ENCODE assay signal across 7 mouse cellular contexts in genomic region chr2:132879261-132880044, GRCm38 (mm10). TPM values are rescaled to one million over a fixed set of nuclear protein-coding genes. Genes with fewer than 3 reads are reported as not detected.
DNase-seq lines count a peak whose midpoint lies in the region; ATAC-seq and TF ChIP-seq lines count a peak whose summit lies in the region.

No protein-coding gene starts in this region.

- no peaks in the 10 kb centered on the region for H3K36me3 ChIP-seq in forebrain, embryonic 12.5 days (replicated peaks)

- ATAC-seq in forebrain, embryonic 12.5 days (ENCODE audit: low FRiP score), result peak; percentile 70

- H3K4me2 ChIP-seq in forebrain, embryonic 12.5 days, result peak overlapping the region; percentile 97

- whole genome bisulfite sequencing in forebrain, embryonic 12.5 days, result under 1% methylated on average over 58 of the region's 58 CpGs

- peak; percentile 19 for DNase-seq in ovary, postnatal 10 days (ENCODE audit: low spot score)
- DNase-seq in ovary, postnatal 14 days (ENCODE audit: low spot score), result no peak
- peak; percentile 26 for DNase-seq in induced T-regulatory cell, adult 2 months (ENCODE audit: low read depth)
- peak; percentile 45 for DNase-seq in lung, postnatal 10 days
- peak; percentile 66 for DNase-seq in right cerebral cortex, postnatal 4 days

- peaks cover 51% of the 10 kb centered on the region for H3K27me3 ChIP-seq in forebrain, embryonic 12.5 days

- peak overlapping the region; percentile 63 for H3K4me3 ChIP-seq in bone marrow macrophage, adult 2 months (ENCODE audit: insufficient read depth, low read length)
- peak overlapping the region; percentile 60 for H3K4me3 ChIP-seq in forebrain, embryonic 12.5 days (replicated peaks)

- TF ChIP-seq POLR2A in bone marrow macrophage, adult 2 months (IDR thresholded peaks at IDR 0.05; ENCODE audit: borderline replicate concordance, low read depth, low read length), result no peak

- no peak for TF ChIP-seq CTCF in bone marrow macrophage, adult 2 months (IDR thresholded peaks at IDR 0.05; ENCODE audit: low read depth, low read length)

- H3K9ac ChIP-seq in forebrain, embryonic 12.5 days, result peak overlapping the region; percentile 51

- H3K9me3 ChIP-seq in forebrain, embryonic 12.5 days, result no peaks in the 10 kb centered on the region

- H3K27ac ChIP-seq in bone marrow macrophage, adult 2 months (ENCODE audit: insufficient read depth, low read depth, low read length), result no peak overlapping the region
- H3K27ac ChIP-seq in forebrain, embryonic 12.5 days, result no peak overlapping the region

- H3K4me1 ChIP-seq in bone marrow macrophage, adult 2 months (ENCODE audit: control insufficient read depth, insufficient read depth, low read length), result peaks cover 10% of the 10 kb centered on the region
- peaks cover 24% of the 10 kb centered on the region for H3K4me1 ChIP-seq in forebrain, embryonic 12.5 days

RNA-seq across cellular contexts. Expression of gene Lrrn4, which starts 1.2 kb away (rescaled TPM):
- not detected in 2 replicates for polyA plus RNA-seq in bone marrow macrophage, adult 2 months (2012; ENCODE audit: insufficient read depth, insufficient read length, missing spikeins)
- 0.08 and 0.10 TPM in 2 replicates for polyA plus RNA-seq in forebrain, embryonic 12.5 days (2016; fragmentation: Nextera tagmentation; extraction: Ambion mirVana)

RNA-seq across cellular contexts. Expression of gene Crls1, which starts 33.0 kb away (rescaled TPM):
- 21.9 and 27.3 TPM in 2 replicates for polyA plus RNA-seq in bone marrow macrophage, adult 2 months (2012; ENCODE audit: insufficient read depth, insufficient read length, missing spikeins)
- polyA plus RNA-seq in forebrain, embryonic 12.5 days (2016; fragmentation: Nextera tagmentation; extraction: Ambion mirVana), result 10.7 and 25.7 TPM in 2 replicates
